Mouse (Mus musculus) liver, embryonic 13.5 days (tissue): Measurements from ENCODE around the gene Fam169b. TPM values are rescaled to one million over a fixed set of nuclear protein-coding genes. Genes with fewer than 3 reads are reported as not detected.
A peak's percentile ranks its signal among the peaks of the same experiment; 100 is the strongest.

ENCODE experiments used
- ATAC-seq: fragments of 200-750 bp; cut with Nextera tagmentation; 2 replicates; pipeline ENCODE4 v1.8.0; 2017; ENCODE audit warnings: low read depth, mild to moderate bottlenecking, moderate number of reproducible peaks, moderate library complexity
- DNase-seq: peaks from one replicate; pipeline ENCODE4 v3.0.0; 2022
- H3K27ac ChIP-seq: fragments of 300-500 bp; sonication (generic); 2 replicates; pipeline ENCODE4 v1.5.1; 2015; ENCODE audit warnings: moderate library complexity, mild to moderate bottlenecking, inconsistent platforms
- H3K27me3 ChIP-seq: fragments of 300-500 bp; sonication (generic); 2 replicates; pipeline ENCODE4 v1.6.1; 2015; ENCODE audit warnings: mild to moderate bottlenecking, inconsistent platforms
- H3K36me3 ChIP-seq: fragments of 300-500 bp; sonication (generic); 2 replicates; pipeline ENCODE4 v1.6.1; 2015; ENCODE audit warnings: mild to moderate bottlenecking, inconsistent platforms
- H3K4me1 ChIP-seq: fragments of 300-500 bp; sonication (generic); replicated peaks from 2 replicates; pipeline ENCODE4 v1.6.1; 2015; ENCODE audit warnings: inconsistent platforms
- H3K4me2 ChIP-seq: fragments of 300-500 bp; sonication (generic); 2 replicates; pipeline ENCODE4 v1.6.1; 2015; ENCODE audit warnings: inconsistent platforms, mild to moderate bottlenecking, moderate library complexity
- H3K4me3 ChIP-seq: fragments of 300-500 bp; sonication (generic); replicated peaks from 2 replicates; pipeline ENCODE4 v1.5.1; 2015; ENCODE audit warnings: mild to moderate bottlenecking, inconsistent platforms
- H3K9ac ChIP-seq: fragments of 300-500 bp; sonication (generic); 2 replicates; pipeline ENCODE4 v1.6.1; 2015; ENCODE audit warnings: mild to moderate bottlenecking, inconsistent platforms
- H3K9me3 ChIP-seq: fragments of 300-500 bp; sonication (generic); replicated peaks from 2 replicates; pipeline ENCODE4 v1.6.1; 2016; ENCODE audit warnings: inconsistent platforms
- WGBS: fragments of 180-500 bp; shearing (Covaris S2); methylation state at CpG from one replicate; pipeline ENCODE4 v1.1.7; 2015; ENCODE audit not compliant: insufficient replicate concordance; 5-methylcytosine and 5-hydroxymethylcytosine counted together
- polyA plus RNA-seq: library from polyadenylated mRNA; unstranded; fragments of >200 nt; fragmentation: Nextera tagmentation; extraction: Ambion mirVana; gene quantifications from 2 replicates; pipeline ENCODE4 v1.2.1, GENCODE M21; 2015

Gene Fam169b
- polyA plus RNA-seq, 1 experiment from 2014 or later = 0.14 TPM

DNA sequence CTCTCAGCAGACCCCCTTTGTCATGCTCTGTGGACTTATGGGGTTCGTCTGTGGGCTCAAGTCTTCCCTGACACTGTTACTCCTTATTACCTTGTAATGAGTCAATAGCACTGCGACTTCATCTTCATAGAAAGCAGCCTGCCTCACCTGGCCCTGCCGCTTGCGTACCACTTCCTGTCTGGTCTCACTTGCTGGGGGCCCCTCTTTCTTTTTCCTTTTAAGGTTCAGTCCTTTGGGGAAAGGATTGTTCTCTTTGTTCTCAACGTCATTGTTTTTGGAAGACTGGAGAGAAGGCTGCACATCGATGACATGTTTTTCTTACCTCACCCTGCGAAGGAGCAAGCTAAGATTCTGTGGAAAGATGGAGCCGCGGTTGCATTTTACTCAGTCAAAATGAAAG, 55.4 kb downstream of the Fam169b start:
- Histone ChIP-seq H3K4me1 (no peaks in the 10 kb centered on the region), H3K9ac (no peak overlapping the region), H3K27ac (no peak overlapping the region), H3K36me3 (no peaks in the 10 kb centered on the region), H3K4me2 (no peak overlapping the region), H3K9me3 (no peaks in the 10 kb centered on the region), H3K4me3 (no peak overlapping the region), H3K27me3 (no peaks in the 10 kb centered on the region)
- ATAC-seq = no peak
- DNase-seq = no peak
- WGBS = 66% methylated on average over 9 of the region's 9 CpGs

DNA sequence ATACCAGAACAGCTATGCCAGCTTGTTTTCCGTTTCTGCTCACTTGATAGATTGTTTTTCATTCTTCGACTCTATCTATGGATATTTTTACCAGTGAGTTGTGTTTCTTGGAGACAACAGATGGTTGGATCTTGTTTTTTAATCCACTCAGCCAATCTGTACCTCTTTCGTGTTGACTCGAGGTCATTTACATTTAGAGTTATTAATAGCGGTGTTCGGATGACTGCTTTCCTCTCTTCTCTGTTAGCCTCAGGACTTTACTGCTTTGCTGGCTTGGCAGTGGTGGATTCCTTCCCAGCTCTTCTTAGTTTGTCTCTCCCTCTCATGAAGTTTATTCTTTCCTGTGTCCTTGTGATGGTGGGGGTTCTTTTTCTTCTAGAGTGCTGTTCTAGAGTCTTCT, 59.2 kb downstream of the Fam169b start:
- Histone ChIP-seq H3K27ac (no peak overlapping the region), H3K9me3 (no peaks in the 10 kb centered on the region), H3K27me3 (no peaks in the 10 kb centered on the region), H3K4me1 (no peaks in the 10 kb centered on the region), H3K4me2 (no peak overlapping the region), H3K4me3 (no peak overlapping the region), H3K36me3 (no peaks in the 10 kb centered on the region), H3K9ac (no peak overlapping the region)
- 62% methylated on average over 6 of the region's 6 CpGs for WGBS
- no peak for DNase-seq
- ATAC-seq = no peak

DNA sequence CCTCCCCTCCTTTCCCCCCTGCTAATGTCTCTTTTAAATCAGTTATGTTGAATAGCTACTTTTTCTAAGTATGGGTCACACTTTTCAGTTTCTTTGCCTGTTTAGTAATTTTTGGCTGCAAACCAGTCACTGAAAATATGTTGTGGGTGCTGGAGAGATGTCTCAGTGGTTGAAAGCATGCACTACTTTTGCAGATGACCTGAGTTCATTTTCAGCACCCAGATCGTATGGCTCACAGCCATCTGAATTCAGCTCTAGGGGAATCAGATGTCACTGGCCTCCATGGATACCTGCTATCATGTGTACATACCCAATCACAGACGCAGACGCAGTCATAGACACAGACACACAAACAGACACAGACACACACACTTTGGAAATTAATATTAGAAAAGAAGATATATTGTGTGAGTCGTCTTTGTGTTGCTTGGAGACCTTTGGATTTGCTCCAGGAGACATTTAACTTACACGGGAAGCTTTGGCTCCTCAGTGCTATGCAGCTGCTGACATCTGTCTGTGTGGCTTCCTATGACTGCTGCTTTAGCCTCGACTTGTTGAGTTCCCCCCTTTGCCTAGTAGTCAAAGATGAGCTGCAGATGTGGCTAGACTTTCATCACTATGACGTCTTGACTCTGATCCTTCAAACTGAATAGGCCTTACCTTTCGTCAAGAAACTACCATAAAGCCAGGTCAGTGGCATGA, 63.6 kb downstream of the Fam169b start:
- ATAC-seq = no peak
- 69% methylated on average over 8 of the region's 8 CpGs for WGBS
- H3K27me3 ChIP-seq = no peaks in the 10 kb centered on the region
- no peaks in the 10 kb centered on the region for H3K9me3 ChIP-seq
- H3K4me2 ChIP-seq = no peak overlapping the region
- H3K4me1 ChIP-seq = no peaks in the 10 kb centered on the region
- no peak overlapping the region for H3K27ac ChIP-seq
- no peak overlapping the region for H3K9ac ChIP-seq
- H3K4me3 ChIP-seq = no peak overlapping the region
- no peaks in the 10 kb centered on the region for H3K36me3 ChIP-seq
- DNase-seq = no peak

DNA sequence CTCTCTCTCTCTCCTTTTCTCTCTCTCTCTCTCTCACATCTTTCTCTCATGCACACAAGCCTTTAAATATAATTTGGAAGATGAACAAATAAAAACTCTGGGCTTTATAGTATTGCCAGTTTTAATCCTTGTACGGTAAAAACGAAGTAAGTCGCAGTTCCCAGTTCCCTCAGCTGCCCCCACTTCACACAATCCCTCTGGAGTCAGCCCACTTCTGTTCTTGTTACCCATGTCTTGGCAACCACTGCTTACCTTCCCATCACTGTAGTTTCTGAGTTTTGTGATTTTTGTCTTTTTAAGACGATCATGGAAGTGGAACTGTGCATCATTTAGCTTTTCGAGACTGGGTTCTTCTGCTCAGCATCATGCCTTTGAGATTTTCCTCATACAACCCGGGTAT, 65.0 kb downstream of the Fam169b start:
- Histone ChIP-seq H3K27me3 (no peaks in the 10 kb centered on the region), H3K36me3 (no peaks in the 10 kb centered on the region), H3K4me2 (no peak overlapping the region), H3K9ac (no peak overlapping the region), H3K9me3 (no peaks in the 10 kb centered on the region), H3K27ac (no peak overlapping the region), H3K4me1 (no peaks in the 10 kb centered on the region), H3K4me3 (no peak overlapping the region)
- ATAC-seq (no peak), DNase-seq (no peak)
- WGBS = 67% methylated on average over 6 of the region's 6 CpGs

DNA sequence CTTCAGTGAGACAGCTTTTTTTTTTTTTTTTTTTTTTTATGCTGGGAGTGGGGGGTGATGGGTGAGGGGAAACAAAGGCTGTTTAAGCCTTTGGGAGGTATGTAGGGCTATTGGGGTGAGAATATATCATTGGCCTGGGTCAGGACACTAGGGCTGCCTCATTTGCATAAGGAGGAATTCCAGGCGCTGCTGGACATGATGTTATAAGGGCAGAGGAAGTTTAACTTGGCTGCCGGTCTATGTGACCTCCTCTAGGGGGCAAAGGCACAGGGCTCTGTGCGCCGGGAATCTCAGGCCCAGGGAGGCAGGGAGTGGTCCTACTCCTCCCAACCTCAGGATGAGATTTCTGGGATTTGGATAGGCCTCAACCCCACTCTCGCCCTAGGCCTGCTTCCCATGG, 70.9 kb downstream of the Fam169b start:
- no peak for ATAC-seq
- Histone ChIP-seq H3K4me2 (no peak overlapping the region), H3K9me3 (no peaks in the 10 kb centered on the region), H3K27ac (no peak overlapping the region), H3K27me3 (no peaks in the 10 kb centered on the region), H3K36me3 (no peaks in the 10 kb centered on the region), H3K4me1 (no peaks in the 10 kb centered on the region), H3K4me3 (no peak overlapping the region), H3K9ac (no peak overlapping the region)
- WGBS = 52% methylated on average over 5 of the region's 5 CpGs
- DNase-seq = no peak

DNA sequence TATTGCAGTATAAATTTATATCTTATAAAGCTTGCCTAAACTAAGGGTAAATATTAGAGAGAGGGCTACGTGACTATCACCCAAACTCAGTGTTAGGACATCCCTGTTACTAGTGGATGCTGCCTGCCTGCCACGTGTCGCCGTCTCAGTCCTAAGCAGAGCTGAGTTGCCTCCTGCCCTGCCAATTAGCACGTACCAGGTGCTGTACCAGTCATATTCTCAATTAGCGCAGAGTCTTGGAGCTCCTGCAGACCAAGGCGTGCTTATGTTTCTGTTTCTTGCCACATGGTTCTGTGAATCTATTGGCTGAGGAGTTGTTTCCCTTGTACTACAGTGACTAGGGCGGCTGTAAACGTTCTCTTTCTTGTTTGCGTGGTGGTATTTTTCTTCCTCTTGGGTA, 72.3 kb downstream of the Fam169b start:
- Histone ChIP-seq H3K36me3 (no peaks in the 10 kb centered on the region), H3K4me1 (no peaks in the 10 kb centered on the region), H3K9ac (no peak overlapping the region), H3K27me3 (no peaks in the 10 kb centered on the region), H3K4me2 (no peak overlapping the region), H3K9me3 (no peaks in the 10 kb centered on the region), H3K27ac (no peak overlapping the region), H3K4me3 (no peak overlapping the region)
- no peak for ATAC-seq
- 68% methylated on average over 10 of the region's 10 CpGs for WGBS
- DNase-seq = no peak

DNA sequence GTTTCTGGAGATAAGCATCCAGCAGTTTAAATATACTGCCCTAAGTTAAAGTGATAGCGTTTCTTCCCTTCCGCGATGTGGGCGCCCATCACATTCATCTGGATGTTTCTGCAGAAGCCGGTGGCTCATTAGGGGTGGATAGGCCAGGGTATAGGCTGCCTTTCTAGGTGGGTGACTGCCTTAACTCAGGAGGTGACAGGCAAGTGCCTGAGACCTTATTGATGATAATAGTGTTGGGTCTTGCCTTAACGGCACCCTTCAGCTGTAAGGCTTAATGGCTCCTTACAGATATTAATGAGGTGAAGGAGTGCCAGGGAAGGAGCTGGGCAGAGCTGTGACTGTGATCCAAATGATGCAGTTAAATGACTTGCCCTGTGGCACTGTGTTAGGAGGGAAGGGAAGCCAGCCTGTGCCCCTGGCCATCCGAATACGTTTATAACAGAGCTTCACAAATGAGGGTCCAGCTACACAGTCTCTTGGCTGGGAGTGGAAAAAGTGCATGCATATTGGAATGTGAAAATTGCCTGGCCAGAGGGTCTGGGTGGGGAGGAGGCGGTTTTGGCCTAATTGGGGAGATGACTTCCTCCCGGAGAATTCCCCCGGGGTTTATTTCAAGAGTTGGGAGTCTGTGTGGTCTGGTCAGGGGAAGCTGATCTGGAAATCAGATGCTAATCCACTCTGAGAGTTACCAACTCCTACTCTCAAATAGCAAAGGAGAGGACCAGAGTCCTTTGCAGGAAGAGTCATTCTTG, 81.9 kb downstream of the Fam169b start:
- ATAC-seq = no peak
- Histone ChIP-seq H3K4me1 (no peaks in the 10 kb centered on the region), H3K27ac (no peak overlapping the region), H3K36me3 (no peaks in the 10 kb centered on the region), H3K9ac (no peak overlapping the region), H3K27me3 (peaks cover 5% of the 10 kb centered on the region; the same call in 1 of the 2 replicates), H3K4me2 (no peak overlapping the region), H3K4me3 (no peak overlapping the region), H3K9me3 (no peaks in the 10 kb centered on the region)
- WGBS = 72% methylated on average over 11 of the region's 11 CpGs
- DNase-seq = no peak

DNA sequence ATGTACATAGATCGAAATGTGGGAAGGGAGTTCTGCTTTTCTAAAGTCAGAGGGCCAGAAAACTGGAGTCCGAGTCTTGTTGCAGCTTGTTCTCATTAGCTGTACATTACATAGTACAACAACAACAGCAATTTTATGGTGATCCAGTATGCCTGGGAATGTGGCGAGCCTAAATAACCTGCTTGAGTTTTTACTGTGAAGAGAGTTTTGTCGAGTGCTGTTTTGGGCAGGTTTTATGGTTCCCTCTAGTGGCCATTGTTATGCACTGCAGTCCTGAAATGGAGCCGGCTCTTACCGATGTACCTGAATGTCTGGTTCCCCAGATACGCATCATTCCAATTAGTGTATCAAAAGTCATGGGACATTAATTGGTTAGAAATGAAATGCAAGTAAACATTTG, 83.8 kb downstream of the Fam169b start:
- Histone ChIP-seq H3K4me1 (no peaks in the 10 kb centered on the region), H3K27me3 (peaks cover 5% of the 10 kb centered on the region; the same call in 1 of the 2 replicates), H3K9me3 (no peaks in the 10 kb centered on the region), H3K36me3 (no peaks in the 10 kb centered on the region), H3K9ac (no peak overlapping the region), H3K4me3 (no peak overlapping the region), H3K27ac (no peak overlapping the region), H3K4me2 (no peak overlapping the region)
- ATAC-seq = no peak
- no peak for DNase-seq
- 17% methylated on average over 7 of the region's 7 CpGs for WGBS

DNA sequence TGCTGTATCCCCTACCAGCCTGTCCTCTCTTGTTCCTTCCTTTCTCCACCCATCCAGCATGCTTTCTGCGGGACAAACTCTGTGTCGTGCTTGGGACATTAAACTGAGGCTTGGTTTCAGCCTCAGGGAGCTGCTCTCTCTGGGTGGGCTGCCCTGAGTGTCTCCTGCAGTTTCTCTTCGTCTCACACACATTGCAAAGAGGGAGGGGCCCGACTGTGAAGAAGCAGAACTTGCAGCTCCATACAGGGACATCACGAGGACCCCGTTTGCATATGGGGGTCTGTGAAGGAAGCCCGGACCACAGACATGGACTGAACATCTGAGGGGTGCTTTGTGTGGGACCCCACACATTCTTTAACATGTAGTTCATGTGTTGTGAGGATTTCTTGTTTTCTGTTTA, 89.0 kb downstream of the Fam169b start:
- ATAC-seq (no peak), DNase-seq (no peak)
- H3K27ac ChIP-seq = no peak overlapping the region
- 54% methylated on average over 7 of the region's 7 CpGs for WGBS
- H3K4me3 ChIP-seq = no peak overlapping the region
- no peaks in the 10 kb centered on the region for H3K36me3 ChIP-seq
- H3K4me2 ChIP-seq = no peak overlapping the region
- H3K27me3 ChIP-seq = peaks cover 5% of the 10 kb centered on the region; the same call in 1 of the 2 replicates
- no peak overlapping the region for H3K9ac ChIP-seq
- H3K4me1 ChIP-seq = no peaks in the 10 kb centered on the region
- H3K9me3 ChIP-seq = no peaks in the 10 kb centered on the region

DNA sequence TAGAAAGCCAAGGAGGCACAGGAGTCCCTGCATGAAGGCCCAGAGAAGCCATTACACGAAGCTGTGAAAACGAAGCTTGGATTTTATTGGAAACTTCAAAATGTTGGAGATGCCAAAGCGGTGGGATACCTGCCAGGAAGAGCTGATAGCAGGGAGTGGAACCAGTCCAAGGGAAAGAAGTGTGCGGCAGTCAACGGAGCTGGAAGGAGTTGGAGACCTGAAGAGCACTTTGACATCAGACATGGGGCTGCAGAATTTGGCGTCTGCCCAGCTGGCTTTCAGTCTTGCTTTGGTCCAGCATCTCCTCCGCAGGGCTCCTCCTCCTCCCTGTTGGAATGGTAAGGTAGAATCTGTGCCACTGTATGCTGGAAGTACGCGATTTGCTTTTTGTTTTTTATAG, 92.1 kb downstream of the Fam169b start:
- Histone ChIP-seq H3K4me1 (no peaks in the 10 kb centered on the region), H3K27ac (no peak overlapping the region), H3K9ac (no peak overlapping the region), H3K9me3 (no peaks in the 10 kb centered on the region), H3K4me2 (no peak overlapping the region), H3K36me3 (no peaks in the 10 kb centered on the region), H3K27me3 (peaks cover 4% of the 10 kb centered on the region; the same call in 1 of the 2 replicates), H3K4me3 (no peak overlapping the region)
- no peak for ATAC-seq
- no peak for DNase-seq
- WGBS = 72% methylated on average over 9 of the region's 9 CpGs

DNA sequence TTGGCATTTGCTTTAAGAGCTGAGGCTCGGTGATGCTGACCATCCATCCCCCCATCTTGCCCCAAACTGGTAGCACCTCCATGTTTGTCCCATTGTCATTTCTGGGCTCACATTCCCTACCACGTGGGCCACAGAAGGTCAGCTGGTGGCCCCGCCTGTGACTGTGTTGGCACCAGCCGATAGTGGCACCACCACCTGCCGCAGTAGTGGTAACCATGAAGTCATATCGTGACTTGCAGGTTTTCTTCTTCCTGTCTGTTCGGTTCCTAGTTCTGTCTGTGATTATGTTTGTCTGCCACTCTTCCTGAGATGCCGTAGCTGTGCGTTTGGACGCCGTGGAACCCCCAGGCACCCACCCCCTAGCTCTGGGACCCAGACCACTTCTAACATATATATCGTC, 95.3 kb downstream of the Fam169b start:
- Histone ChIP-seq H3K36me3 (no peaks in the 10 kb centered on the region), H3K27me3 (peaks cover 23% of the 10 kb centered on the region), H3K9me3 (no peaks in the 10 kb centered on the region), H3K4me1 (no peaks in the 10 kb centered on the region), H3K4me2 (no peak overlapping the region), H3K27ac (no peak overlapping the region), H3K9ac (no peak overlapping the region), H3K4me3 (no peak overlapping the region)
- WGBS = 66% methylated on average over 12 of the region's 12 CpGs
- ATAC-seq = no peak
- DNase-seq = no peak

DNA sequence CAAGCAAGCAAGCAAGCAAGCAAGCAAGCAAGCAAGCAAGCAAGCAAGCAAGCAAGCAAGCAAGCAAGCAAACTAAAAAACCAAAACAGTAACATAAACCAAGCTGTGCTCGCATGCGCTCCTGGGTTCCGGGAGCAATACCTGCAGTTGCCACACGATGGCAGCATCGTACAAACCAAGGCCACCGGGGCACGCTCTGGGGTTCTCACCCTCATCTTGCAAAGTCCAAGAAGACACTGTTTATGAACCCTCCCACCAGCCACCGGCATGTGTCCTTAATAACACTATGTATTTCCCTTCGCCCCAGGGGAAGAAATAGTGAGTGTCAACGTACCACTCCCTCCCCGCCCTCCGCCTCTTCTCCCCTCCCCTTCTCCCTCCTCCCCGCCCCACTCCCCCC, 96.1 kb downstream of the Fam169b start:
- H3K27me3 ChIP-seq = peaks cover 23% of the 10 kb centered on the region
- H3K9ac ChIP-seq = no peak overlapping the region
- no peak for ATAC-seq
- no peak overlapping the region for H3K27ac ChIP-seq
- no peaks in the 10 kb centered on the region for H3K9me3 ChIP-seq
- H3K4me3 ChIP-seq = no peak overlapping the region
- no peaks in the 10 kb centered on the region for H3K4me1 ChIP-seq
- H3K36me3 ChIP-seq = no peaks in the 10 kb centered on the region
- DNase-seq = peak; percentile 40
- WGBS = 0% methylated on average over 10 of the region's 13 CpGs
- H3K4me2 ChIP-seq = 0 out of 2 replicates have a peak overlapping the region, but pooled peaks have one; percentile 35
